Mouse (Mus musculus) kidney, postnatal 0 days (tissue): ENCODE results near the gene Atp6v0c. TPM values are rescaled to one million over a fixed set of nuclear protein-coding genes. Genes with fewer than 3 reads are reported as not detected.

ENCODE experiments used
- ATAC-seq: fragments of 200-750 bp; cut with Nextera tagmentation; replicated peaks from 2 replicates; pipeline ENCODE4 v1.8.0; 2017; ENCODE audit warnings: low read depth, moderate number of reproducible peaks, moderate TSS enrichment, moderate library complexity; ENCODE audit not compliant: low FRiP score
- DNase-seq: peaks from one replicate; pipeline ENCODE4 v3.0.0-alpha.2; 2016; ENCODE audit warnings: low spot score
- H3K27ac ChIP-seq: fragments of 300-500 bp; sonication (generic); 2 replicates; pipeline ENCODE4 v1.5.1; 2014; ENCODE audit warnings: mild to moderate bottlenecking
- H3K27me3 ChIP-seq: fragments of 300-500 bp; sonication (generic); 2 replicates; pipeline ENCODE4 v1.6.1; 2014; ENCODE audit warnings: low read length, mixed read lengths; ENCODE audit not compliant: insufficient read depth
- H3K36me3 ChIP-seq: fragments of 300-500 bp; sonication (generic); 2 replicates; pipeline ENCODE4 v1.6.1; 2014; ENCODE audit warnings: low read length, mixed read lengths; ENCODE audit not compliant: insufficient read depth
- H3K4me1 ChIP-seq: fragments of 300-500 bp; sonication (generic); replicated peaks from 2 replicates; pipeline ENCODE4 v1.6.1; 2014; ENCODE audit warnings: antibody characterized with exemption, low read length, mixed read lengths; ENCODE audit not compliant: insufficient read depth
- H3K4me2 ChIP-seq: fragments of 300-500 bp; sonication (generic); 2 replicates; pipeline ENCODE4 v1.6.1; 2014; ENCODE audit warnings: mild to moderate bottlenecking, low read length, moderate library complexity, mixed read lengths
- H3K4me3 ChIP-seq: fragments of 300-500 bp; sonication (generic); replicated peaks from 2 replicates; pipeline ENCODE4 v1.5.1; 2014; ENCODE audit warnings: low read depth, low read length
- H3K9ac ChIP-seq: fragments of 300-500 bp; sonication (generic); 2 replicates; pipeline ENCODE4 v1.6.1; 2014; ENCODE audit warnings: low read depth, low read length
- H3K9me3 ChIP-seq: fragments of 300-500 bp; sonication (generic); replicated peaks from 2 replicates; pipeline ENCODE4 v1.6.1; 2016; ENCODE audit warnings: low read length, inconsistent platforms, mixed read lengths
- CTCF ChIP-seq: IDR thresholded peaks from 2 replicates; pipeline ENCODE4 v1.5.1; 2016; ENCODE audit warnings: antibody characterized with exemption, low read depth, mild to moderate bottlenecking, moderate library complexity
- WGBS: fragments of 180-500 bp; shearing (Covaris S2); extraction: QIAGEN DNeasy Blood & Tissue Kit; methylation state at CpG from one replicate; pipeline ENCODE4 v1.1.7; 2014; 5-methylcytosine and 5-hydroxymethylcytosine counted together
- polyA plus RNA-seq: library from polyadenylated mRNA; unstranded; fragments of >200 nt; fragmentation: Nextera tagmentation; extraction: Ambion mirVana; gene quantifications from 2 replicates; pipeline ENCODE4 v1.2.1, GENCODE M21; 2015

Gene Atp6v0c
- polyA plus RNA-seq, 1 experiment from 2014 or later: 974 TPM

DNA sequence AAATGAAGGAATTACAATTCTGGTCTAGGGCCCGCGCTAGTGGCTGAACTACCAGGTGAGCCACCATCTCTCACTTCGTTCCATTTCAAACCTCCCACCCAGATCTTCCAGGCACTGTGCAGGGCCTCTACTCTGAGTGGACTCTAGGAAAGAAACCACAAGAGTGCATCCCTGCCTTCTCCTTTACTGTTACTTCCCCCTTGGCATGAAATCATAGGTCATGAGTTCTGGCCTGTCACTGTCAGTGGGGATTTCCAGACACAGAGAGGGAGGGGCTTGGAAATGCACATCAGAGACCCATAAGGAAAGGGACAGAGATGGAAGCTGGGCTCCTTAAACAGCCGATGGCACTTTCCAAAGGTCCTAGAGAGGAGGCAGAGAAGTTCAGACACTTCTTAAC lies 2.2 kb upstream of the Atp6v0c start:
- peaks cover 6% of the 10 kb centered on the region for H3K4me1 ChIP-seq
- no peak for TF ChIP-seq CTCF
- no peak overlapping the region for H3K27ac ChIP-seq
- 85% methylated on average over 4 of the region's 4 CpGs for WGBS
- H3K4me2 ChIP-seq: no peak overlapping the region
- no peak for DNase-seq
- no peak overlapping the region for H3K9ac ChIP-seq
- H3K36me3 ChIP-seq: peaks cover 1% of the 10 kb centered on the region; the same call in 1 of the 2 replicates
- no peaks in the 10 kb centered on the region for H3K9me3 ChIP-seq
- H3K4me3 ChIP-seq: no peak overlapping the region
- ATAC-seq: no peak
- no peaks in the 10 kb centered on the region for H3K27me3 ChIP-seq

DNA sequence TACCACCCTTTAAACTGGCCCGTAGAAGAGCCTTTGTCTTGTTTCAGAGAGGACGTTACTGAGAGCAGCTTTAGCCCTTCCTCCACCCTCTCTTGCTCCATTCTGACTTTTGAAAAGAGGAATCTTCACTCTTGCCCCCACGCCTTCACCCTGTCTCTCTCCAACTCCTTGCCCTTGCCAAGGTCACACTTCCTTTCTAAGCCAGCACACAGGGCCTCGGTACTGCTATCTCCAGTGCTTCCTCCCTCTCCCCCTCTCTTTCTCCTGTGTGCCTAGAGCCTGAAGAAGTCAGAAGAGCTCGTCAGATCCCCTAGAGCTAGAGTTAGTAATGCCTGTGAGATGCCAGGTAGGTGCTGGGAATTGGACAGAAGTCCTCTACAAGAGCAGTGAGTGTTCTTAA lies 1.2 kb upstream of the Atp6v0c start:
- DNase-seq (no peak), ATAC-seq (no peak)
- H3K4me3 ChIP-seq: no peak overlapping the region
- H3K9ac ChIP-seq: no peak overlapping the region
- H3K27ac ChIP-seq: peak overlapping the region; percentile 92; the same call in 1 of the 2 replicates
- H3K9me3 ChIP-seq: no peaks in the 10 kb centered on the region
- TF ChIP-seq CTCF: no peak
- peaks cover 6% of the 10 kb centered on the region for H3K4me1 ChIP-seq
- no peak overlapping the region for H3K4me2 ChIP-seq
- H3K36me3 ChIP-seq: peaks cover 4% of the 10 kb centered on the region; the same call in 1 of the 2 replicates
- 76% methylated on average over 5 of the region's 5 CpGs for WGBS
- H3K27me3 ChIP-seq: no peaks in the 10 kb centered on the region

DNA sequence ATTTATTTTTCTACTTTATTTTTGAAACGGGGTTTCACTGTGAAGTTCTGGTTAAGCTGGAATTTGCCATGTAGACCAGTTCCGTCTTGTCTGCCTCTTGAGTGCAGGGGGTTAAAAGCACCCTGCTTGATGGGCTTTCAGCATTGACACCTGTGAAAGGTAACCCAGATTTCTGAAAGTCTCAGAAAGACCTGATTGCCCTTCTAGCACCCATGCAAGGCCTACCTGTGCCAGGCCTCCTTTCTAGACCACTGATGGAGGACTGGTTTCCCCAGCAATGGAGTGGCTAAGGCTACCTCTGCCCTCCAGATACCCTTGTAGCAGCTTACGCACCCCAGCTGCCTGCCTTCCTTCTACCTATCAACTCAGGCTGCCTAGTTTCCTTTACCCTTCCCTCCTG lies 623 bp upstream of the Atp6v0c start:
- H3K9me3 ChIP-seq: no peaks in the 10 kb centered on the region
- peak overlapping the region; percentile 54 for H3K4me3 ChIP-seq
- TF ChIP-seq CTCF: no peak
- H3K4me1 ChIP-seq: peaks cover 6% of the 10 kb centered on the region
- H3K36me3 ChIP-seq: peaks cover 4% of the 10 kb centered on the region; the same call in 1 of the 2 replicates
- peak overlapping the region; percentile 92; the same call in 1 of the 2 replicates for H3K27ac ChIP-seq
- H3K9ac ChIP-seq: peak overlapping the region; percentile 87
- H3K4me2 ChIP-seq: peak overlapping the region; percentile 74
- WGBS: 51% methylated on average over 3 of the region's 3 CpGs
- no peaks in the 10 kb centered on the region for H3K27me3 ChIP-seq
- DNase-seq: no peak
- ATAC-seq: no peak

DNA sequence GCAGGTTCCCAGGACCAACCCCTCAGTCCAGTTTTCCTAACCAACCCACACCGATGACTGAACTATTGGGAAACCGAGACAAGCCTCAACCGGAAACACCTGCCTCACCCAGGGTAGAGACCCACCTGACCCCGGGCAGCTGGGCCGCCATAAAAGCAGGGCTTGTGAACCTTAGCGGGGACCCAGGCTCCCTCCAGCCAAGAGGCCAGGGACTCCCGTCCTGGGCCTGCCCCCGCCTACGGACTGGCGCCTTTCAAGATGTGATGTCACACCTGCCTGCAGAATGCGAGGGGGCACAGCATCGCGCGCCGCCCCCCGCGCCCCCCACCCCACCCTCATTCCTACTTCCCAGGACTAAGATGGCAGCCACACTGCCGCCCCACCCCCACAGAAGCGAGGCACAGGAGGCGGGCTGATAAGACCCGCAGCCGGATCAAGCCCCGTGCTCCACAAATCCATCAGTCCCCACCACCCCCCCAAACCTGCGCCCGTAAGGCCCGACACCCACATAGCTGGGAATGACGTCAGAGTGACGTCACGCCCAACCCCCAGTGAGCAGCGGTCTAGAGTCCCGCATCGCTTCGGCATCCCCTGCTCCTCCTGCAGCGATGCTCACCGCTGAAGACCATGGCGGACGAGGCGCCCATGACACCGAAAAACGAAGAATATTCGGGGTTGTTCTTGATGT lies 768 bp downstream of the Atp6v0c start:
- no peaks in the 10 kb centered on the region for H3K27me3 ChIP-seq
- H3K4me1 ChIP-seq: peaks cover 6% of the 10 kb centered on the region
- ATAC-seq (peak; percentile 43), DNase-seq (peak; percentile 62)
- H3K36me3 ChIP-seq: peaks cover 4% of the 10 kb centered on the region; the same call in 1 of the 2 replicates
- under 1% methylated on average over 40 of the region's 41 CpGs for WGBS
- H3K9ac ChIP-seq: peak overlapping the region; percentile 87
- no peaks in the 10 kb centered on the region for H3K9me3 ChIP-seq
- peak overlapping the region; percentile 74 for H3K4me2 ChIP-seq
- H3K27ac ChIP-seq: peak overlapping the region; percentile 92
- peak overlapping the region; percentile 54 for H3K4me3 ChIP-seq
- TF ChIP-seq CTCF: no peak

DNA sequence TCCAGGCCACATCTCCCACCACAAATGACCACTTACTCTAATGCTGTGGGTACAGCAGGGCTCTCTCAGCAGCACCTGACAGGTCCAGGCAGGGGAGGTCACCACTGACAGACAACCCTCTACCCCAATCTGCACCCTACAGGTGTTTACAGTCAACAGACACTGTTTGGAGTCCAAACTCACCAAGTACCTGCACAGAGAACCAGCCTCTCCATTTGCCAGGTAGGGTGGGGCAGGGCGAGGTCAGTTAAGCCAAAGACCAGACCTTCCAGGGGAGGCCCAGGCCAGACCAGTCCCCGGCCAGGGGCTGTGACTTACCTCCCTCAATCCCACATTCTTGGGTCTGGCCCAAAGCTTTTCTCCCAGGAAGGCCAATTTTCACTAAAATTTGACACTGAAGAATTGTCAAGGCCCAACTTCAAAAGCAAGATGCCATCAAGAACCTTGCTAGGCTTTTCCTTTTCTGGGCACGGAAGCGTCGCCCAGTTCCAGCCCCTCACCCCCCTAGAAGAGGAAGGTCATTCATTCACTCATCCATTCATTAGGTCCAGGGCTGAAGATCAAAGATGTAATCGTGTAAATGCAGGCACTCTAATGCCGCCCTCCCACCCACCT lies 1.5 kb downstream of the Atp6v0c start:
- ATAC-seq: no peak
- Histone ChIP-seq H3K27ac (peak overlapping the region; percentile 92), H3K9me3 (no peaks in the 10 kb centered on the region), H3K4me3 (peak overlapping the region; percentile 54), H3K27me3 (no peaks in the 10 kb centered on the region), H3K4me2 (peak overlapping the region; percentile 74), H3K36me3 (peaks cover 4% of the 10 kb centered on the region; the same call in 1 of the 2 replicates), H3K4me1 (peaks cover 6% of the 10 kb centered on the region), H3K9ac (peak overlapping the region; percentile 87)
- 37% methylated on average over 7 of the region's 7 CpGs for WGBS
- DNase-seq: no peak
- TF ChIP-seq CTCF: no peak

DNA sequence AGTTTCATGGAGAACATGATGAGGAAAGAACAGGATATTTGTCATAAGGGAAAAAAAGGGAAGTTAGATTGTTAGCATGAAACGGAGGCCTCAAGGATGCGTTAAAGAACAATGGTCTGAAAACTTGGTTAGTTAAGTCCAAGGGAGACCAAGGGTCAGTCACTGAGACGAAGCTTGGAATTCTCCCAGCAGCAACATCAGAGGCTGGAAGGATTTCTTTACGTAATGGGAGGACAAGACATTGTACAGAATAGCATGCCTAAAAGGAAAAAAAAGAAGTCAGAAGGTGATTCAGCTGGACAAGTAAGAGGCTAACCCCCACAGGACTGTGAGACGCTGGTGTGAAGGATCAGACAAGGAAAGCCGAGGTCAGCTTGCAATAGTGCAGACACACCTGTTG lies 2.4 kb downstream of the Atp6v0c start:
- ATAC-seq (no peak), DNase-seq (no peak)
- 72% methylated on average over 6 of the region's 6 CpGs for WGBS
- no peaks in the 10 kb centered on the region for H3K27me3 ChIP-seq
- H3K27ac ChIP-seq: no peak overlapping the region
- peaks cover 6% of the 10 kb centered on the region for H3K4me1 ChIP-seq
- H3K9ac ChIP-seq: 0 out of 2 replicates have a peak overlapping the region, but pooled peaks have one; percentile 87
- H3K4me2 ChIP-seq: no peak overlapping the region
- TF ChIP-seq CTCF: no peak
- peaks cover 4% of the 10 kb centered on the region; the same call in 1 of the 2 replicates for H3K36me3 ChIP-seq
- H3K4me3 ChIP-seq: no peak overlapping the region; the same call in 1 of the 2 replicates
- H3K9me3 ChIP-seq: no peaks in the 10 kb centered on the region
